Mouse (Mus musculus): Measurements from ENCODE around the gene Apc2. TPM values are rescaled to one million over a fixed set of nuclear protein-coding genes. Genes with fewer than 3 reads are reported as not detected.
A peak's percentile ranks its signal among the peaks of the same experiment; 100 is the strongest.

Apc2 gene
- polyA plus RNA-seq, 1 experiment from 2014 or later: 144 TPM

DNA sequence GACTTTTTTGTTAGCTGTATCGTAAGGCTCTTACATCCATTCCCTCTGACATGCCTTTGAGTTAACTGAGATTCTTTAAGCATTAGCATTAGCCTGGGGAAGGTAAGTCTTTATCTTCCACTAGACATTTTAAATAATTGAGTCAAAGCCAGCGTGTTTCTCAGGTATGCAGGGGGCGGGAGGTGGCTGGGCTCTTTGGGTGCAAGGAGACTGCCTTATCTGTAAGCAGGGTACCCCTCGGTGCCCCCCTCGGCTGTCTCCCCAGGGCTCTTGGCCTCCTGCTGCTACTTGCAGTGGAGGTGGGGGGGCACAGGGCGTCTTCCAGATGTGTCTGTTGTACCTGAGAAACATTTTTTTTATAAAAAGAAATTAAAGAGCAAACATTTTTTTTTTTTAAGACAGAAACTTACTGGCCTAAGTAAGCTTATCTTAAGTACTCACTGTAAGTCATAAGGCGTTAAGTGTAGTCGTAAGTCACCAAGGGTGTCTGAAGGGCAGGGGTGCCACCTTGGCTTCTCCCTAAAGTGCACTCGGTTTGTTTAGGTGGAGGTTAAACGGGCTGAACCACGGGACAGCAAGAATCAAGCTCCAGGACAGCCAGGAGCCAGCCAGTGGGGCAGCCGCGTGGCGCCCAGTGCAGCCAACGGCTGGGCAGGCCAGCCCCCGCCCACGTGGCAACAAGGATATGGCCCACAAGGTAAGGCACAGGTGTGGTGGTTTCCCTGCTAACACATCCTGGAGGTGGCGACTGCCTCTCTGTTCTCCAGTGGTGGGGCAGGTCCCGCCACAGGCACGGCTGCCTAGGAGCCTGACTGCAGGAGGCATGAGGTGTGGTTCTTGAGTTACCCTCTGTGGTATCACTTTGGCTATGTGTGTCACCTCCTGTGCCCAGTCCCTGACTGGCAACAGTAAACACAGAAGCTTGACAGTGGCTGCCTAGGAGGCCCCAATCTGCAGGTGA lies 13.0 kb upstream of the Apc2 start:
- no peaks in the 10 kb centered on the region for H3K27me3 ChIP-seq (replicated peaks)
- H3K4me1 ChIP-seq: peaks cover 9% of the 10 kb centered on the region
- H3K36me3 ChIP-seq: peaks cover 90% of the 10 kb centered on the region
- H3K4me3 ChIP-seq (replicated peaks): no peak overlapping the region
- 90% methylated on average over 20 of the region's 20 CpGs for WGBS
- H3K4me2 ChIP-seq: no peak overlapping the region
- H3K9ac ChIP-seq (replicated peaks): no peak overlapping the region
- no peak for ATAC-seq (ENCODE audit: low FRiP score)
- H3K9me3 ChIP-seq (replicated peaks): no peaks in the 10 kb centered on the region
- no peak overlapping the region for H3K27ac ChIP-seq (replicated peaks)

DNA sequence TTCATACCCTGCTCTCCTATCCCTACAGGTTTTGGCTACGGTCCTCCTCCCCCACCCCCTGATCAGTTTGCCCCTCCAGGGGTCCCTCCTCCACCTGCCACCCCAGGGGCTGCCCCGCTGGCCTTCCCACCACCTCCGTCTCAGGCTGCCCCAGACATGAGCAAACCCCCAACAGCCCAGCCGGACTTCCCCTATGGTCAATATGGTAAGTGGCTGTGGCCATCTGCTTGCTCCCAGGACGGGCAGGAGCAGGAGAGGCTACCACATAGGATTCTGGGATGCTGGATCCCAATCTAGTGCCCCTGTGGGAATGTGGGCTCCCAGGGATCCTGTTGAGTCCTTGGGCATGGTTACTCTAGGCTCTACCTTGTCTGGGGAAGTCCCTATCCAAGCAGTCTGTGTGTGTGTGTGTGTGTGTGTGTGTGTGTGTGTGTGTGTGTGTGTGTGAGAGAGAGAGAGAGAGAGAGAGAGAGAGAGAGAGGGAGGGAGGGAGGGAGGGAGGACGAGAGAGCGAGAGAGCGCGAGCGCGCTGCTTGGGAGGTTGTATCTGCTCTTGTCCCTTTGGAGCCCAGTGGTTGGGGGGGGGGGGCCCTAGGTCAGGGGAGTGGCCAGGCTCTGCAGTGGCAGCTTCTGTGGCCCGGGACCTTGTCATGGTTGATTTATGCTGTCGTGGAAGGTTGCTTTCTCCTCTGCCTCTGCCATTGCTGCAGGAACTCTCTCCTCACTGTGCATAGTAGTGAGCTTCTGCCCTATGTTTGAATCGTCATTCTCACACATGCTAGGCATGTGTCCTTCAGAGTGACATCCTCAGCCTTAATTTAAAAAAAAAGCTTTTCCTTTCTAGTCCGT lies 10.3 kb upstream of the Apc2 start:
- H3K9ac ChIP-seq (replicated peaks): no peak overlapping the region
- H3K4me3 ChIP-seq (replicated peaks): no peak overlapping the region
- ATAC-seq (ENCODE audit: low FRiP score): no peak
- WGBS: 73% methylated on average over 14 of the region's 15 CpGs
- H3K27me3 ChIP-seq (replicated peaks): no peaks in the 10 kb centered on the region
- no peak overlapping the region for H3K4me2 ChIP-seq
- no peaks in the 10 kb centered on the region for H3K9me3 ChIP-seq (replicated peaks)
- peaks cover 9% of the 10 kb centered on the region for H3K4me1 ChIP-seq
- peaks cover 70% of the 10 kb centered on the region for H3K36me3 ChIP-seq
- no peak overlapping the region for H3K27ac ChIP-seq (replicated peaks)

DNA sequence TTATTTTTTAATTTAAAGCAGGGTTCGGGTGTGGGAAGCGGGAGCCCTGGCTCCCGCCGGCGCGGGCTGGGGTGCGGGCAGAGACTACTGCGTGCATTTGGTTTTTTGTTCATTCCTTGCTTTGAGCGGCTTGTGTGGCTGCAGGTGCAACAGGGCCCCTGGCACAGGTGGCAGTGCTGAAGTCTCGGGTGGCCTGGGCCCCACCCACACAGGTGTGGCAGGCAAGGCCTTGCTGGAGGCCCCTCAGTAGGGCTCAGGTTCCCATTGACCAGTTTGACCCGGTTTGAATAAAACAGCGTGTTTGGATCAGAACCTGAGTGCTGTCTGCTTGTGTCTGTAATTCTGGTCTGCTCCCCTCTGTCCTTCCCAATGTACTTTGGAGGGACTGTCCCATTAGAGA lies 7.7 kb upstream of the Apc2 start:
- Histone ChIP-seq H3K27me3 (replicated peaks) (no peaks in the 10 kb centered on the region), H3K4me1 (peaks cover 8% of the 10 kb centered on the region), H3K9ac (replicated peaks) (no peak overlapping the region), H3K9me3 (replicated peaks) (no peaks in the 10 kb centered on the region), H3K4me3 (replicated peaks) (no peak overlapping the region), H3K36me3 (peaks cover 45% of the 10 kb centered on the region), H3K27ac (replicated peaks) (no peak overlapping the region), H3K4me2 (no peak overlapping the region)
- 93% methylated on average over 12 of the region's 12 CpGs for WGBS
- ATAC-seq (ENCODE audit: low FRiP score): no peak

DNA sequence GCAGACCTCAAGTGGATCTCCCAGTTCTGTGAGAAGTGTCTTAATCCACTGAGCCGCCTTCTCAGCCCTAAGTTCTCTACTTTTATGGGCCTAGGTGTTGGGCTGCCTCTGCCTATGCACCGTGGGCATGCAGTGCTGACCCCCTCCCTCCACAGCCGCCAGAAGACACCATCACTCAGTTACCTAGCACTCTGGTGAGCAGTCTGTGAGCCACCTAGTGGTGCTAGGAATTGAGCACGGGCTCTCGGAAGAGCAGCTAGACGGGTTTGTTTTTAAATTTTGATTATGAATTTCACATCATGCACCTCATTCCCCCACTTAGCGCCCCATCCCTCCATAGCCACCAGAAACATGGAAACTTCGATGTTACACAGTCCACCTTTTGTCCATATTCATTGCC lies 7.1 kb upstream of the Apc2 start:
- H3K4me2 ChIP-seq: no peak overlapping the region
- no peak overlapping the region for H3K4me3 ChIP-seq (replicated peaks)
- H3K9me3 ChIP-seq (replicated peaks): no peaks in the 10 kb centered on the region
- no peak for ATAC-seq (ENCODE audit: low FRiP score)
- WGBS: 74% methylated on average over 8 of the region's 8 CpGs
- H3K4me1 ChIP-seq: peaks cover 14% of the 10 kb centered on the region
- peaks cover 40% of the 10 kb centered on the region for H3K36me3 ChIP-seq
- no peak overlapping the region for H3K27ac ChIP-seq (replicated peaks)
- no peaks in the 10 kb centered on the region for H3K27me3 ChIP-seq (replicated peaks)
- H3K9ac ChIP-seq (replicated peaks): no peak overlapping the region

DNA sequence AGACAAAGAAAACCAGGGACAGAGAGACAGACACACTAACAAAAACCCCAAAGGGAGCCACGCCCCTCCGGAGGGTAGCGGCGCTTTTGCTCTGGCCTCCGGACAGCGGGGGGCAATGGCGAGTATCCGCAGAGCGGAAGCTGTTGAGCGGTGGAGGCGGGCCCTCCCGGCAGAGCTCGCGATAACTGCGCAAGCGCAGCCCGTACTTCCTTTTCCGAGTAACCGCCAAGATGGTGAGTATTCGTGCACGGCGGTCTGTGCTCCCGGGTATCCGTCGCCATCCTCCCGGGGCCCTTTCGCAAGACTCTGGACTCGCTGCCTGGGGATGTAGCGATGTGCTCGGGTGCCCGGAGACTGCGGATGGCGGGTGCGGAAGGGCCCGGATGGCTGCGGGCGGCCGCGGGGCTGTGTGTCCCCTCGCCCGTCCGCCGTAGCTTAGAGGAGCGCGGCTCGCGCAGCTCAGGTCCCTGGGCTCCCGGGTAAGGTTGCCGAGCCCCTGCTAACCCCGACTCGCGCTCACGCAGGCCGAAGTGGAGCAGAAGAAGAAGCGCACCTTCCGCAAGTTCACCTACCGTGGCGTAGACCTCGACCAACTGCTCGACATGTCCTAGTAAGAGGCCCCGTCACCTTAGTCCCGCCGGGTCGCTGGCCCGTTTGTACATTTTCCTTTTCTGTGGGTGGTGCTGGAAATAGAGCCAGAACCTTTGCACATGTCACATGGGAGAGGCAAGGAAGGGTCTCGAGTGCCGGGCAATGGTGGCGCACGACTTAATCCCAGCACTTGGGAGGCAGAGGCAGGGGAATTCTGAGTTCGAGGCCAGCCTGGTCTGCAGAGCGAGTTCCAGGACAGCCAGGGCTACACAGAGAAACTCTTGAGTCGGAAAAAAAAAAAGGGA lies 3.3 kb upstream of the Apc2 start, which contains the start of gene Rps15:
Rps15 (plus strand) TSS at position 203 of the 896 bp plus-strand sequence.
- Histone ChIP-seq H3K4me2 (peak within 1 kb of the TSS; percentile 82), H3K4me1 (peaks cover 52% of the 10 kb centered on the region), H3K27me3 (replicated peaks) (no peaks in the 10 kb centered on the region), H3K27ac (replicated peaks) (peak within 1 kb of the TSS; percentile 94), H3K36me3 (peaks cover 22% of the 10 kb centered on the region), H3K4me3 (replicated peaks) (peak within 1 kb of the TSS; percentile 88), H3K9me3 (replicated peaks) (no peaks in the 10 kb centered on the region), H3K9ac (replicated peaks) (peak within 1 kb of the TSS; percentile 95)
- WGBS: under 1% methylated on average over 72 of the region's 72 CpGs
- ATAC-seq (ENCODE audit: low FRiP score): peak; percentile 77

DNA sequence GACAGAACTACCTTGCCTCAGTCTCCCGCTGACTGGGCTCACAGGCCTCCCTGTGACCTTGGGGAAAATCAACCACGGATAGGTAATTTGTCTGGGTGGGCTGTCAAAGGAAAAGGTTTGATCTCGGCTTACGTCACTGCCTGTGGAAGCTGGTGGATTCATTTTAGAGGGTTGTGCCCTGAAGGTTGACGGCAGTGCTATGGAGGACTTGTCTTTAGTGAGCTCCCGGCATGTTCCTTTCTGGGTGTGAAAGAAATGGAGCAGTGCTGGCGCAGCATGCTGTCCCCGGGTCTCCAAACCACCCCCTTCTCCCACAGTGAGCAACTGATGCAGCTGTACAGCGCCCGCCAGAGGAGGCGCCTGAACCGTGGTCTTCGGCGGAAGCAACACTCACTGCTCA lies 2.5 kb upstream of the Apc2 start:
- 27% methylated on average over 14 of the region's 14 CpGs for WGBS
- peak overlapping the region; percentile 94; the same call in 1 of the 2 replicates for H3K27ac ChIP-seq (replicated peaks)
- no peaks in the 10 kb centered on the region for H3K27me3 ChIP-seq (replicated peaks)
- peak overlapping the region; percentile 82 for H3K4me2 ChIP-seq
- H3K9ac ChIP-seq (replicated peaks): peak overlapping the region; percentile 95
- peaks cover 60% of the 10 kb centered on the region for H3K4me1 ChIP-seq
- no peak for ATAC-seq (ENCODE audit: low FRiP score)
- peak overlapping the region; percentile 88 for H3K4me3 ChIP-seq (replicated peaks)
- H3K9me3 ChIP-seq (replicated peaks): no peaks in the 10 kb centered on the region
- peaks cover 16% of the 10 kb centered on the region for H3K36me3 ChIP-seq

DNA sequence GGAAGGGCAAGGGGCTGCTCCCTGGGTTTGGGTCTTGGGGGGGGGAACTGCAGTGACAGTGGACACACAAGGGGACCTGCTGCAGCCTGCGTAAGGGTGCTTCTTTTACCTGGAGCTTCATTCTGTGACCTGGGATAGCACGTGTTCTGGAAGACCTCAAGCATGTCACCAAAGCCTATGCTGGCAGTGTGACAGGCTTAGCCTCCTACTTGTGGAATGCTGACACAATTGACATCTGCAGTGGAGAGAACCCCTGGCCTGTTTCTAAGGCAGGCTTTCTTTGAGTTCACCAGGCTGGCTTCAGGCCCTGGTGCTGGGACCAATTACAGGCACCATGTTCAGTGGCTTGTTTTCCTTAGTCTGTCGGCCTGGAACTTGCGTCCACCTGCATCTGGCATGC lies 1.5 kb upstream of the Apc2 start:
- ATAC-seq (ENCODE audit: low FRiP score): no peak
- Histone ChIP-seq H3K27me3 (replicated peaks) (no peaks in the 10 kb centered on the region), H3K4me2 (0 out of 2 replicates have a peak overlapping the region, but pooled peaks have one; percentile 82), H3K4me1 (peaks cover 67% of the 10 kb centered on the region), H3K27ac (replicated peaks) (no peak overlapping the region), H3K9ac (replicated peaks) (no peak overlapping the region), H3K9me3 (replicated peaks) (no peaks in the 10 kb centered on the region), H3K4me3 (replicated peaks) (0 out of 2 replicates have a peak overlapping the region, but pooled peaks have one; percentile 88), H3K36me3 (peaks cover 15% of the 10 kb centered on the region)
- WGBS: 81% methylated on average over 4 of the region's 4 CpGs

DNA sequence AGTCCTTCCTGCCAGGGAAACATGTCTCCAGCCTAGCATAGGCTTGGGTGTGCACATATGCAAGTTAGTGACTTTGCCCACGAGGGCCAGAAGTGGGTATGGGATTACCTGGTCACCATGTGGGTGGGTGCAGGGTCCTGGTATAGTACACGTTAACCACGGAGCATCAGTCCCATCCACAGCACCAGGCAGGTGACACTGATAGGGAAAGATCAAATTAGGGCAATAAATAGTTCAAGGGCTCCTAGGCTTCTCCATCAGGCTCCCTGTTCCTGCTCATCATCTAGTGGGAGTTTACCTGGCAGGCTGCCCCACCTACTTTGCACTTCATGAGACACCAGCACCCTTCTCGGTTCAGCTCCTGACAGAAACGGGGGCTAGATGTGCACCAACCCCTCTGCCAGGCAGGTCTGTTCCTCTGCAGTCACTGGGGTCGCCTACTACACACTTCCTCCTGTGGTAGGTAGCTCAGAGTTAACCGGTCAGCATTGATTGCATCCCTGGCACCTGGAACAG lies 931 bp upstream of the Apc2 start:
- ATAC-seq (ENCODE audit: low FRiP score): no peak

DNA sequence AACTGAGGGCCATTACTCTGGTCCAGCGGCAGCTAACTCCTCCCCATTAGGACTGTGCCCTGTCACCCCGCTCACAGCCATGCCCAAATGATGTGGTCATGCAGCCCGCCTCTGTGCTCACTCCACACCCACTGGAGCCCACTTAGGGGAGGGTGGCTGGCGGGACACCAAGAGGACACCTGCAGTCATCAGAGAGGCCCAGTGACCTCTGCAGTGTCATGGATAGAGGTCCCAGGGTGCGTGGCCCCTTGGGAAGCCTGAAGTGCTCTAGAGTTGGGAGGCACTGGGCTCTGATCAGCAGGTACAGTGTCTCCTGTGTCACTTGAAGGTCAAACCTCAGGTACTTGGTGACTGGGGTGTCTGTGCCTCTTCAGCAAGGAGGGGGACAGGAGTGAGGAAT lies 1.0 kb downstream of the Apc2 start:
- Histone ChIP-seq H3K27ac (replicated peaks) (peak overlapping the region; percentile 95), H3K27me3 (replicated peaks) (no peaks in the 10 kb centered on the region), H3K9me3 (replicated peaks) (no peaks in the 10 kb centered on the region), H3K9ac (replicated peaks) (peak overlapping the region; percentile 58), H3K4me1 (peaks cover 86% of the 10 kb centered on the region), H3K4me3 (replicated peaks) (peak overlapping the region; percentile 47), H3K4me2 (peak overlapping the region; percentile 85), H3K36me3 (peaks cover 15% of the 10 kb centered on the region)
- 74% methylated on average over 5 of the region's 5 CpGs for WGBS
- ATAC-seq (ENCODE audit: low FRiP score): no peak

More for the DNA sequence above, 931 bp upstream of the Apc2 start:
- peak overlapping the region; percentile 93 for H3K27ac ChIP-seq (replicated peaks)
- H3K4me1 ChIP-seq: peaks cover 70% of the 10 kb centered on the region
- H3K4me2 ChIP-seq: 0 out of 2 replicates have a peak overlapping the region, but pooled peaks have one; percentile 85
- H3K27me3 ChIP-seq (replicated peaks): no peaks in the 10 kb centered on the region
- peaks cover 15% of the 10 kb centered on the region for H3K36me3 ChIP-seq
- no peaks in the 10 kb centered on the region for H3K9me3 ChIP-seq (replicated peaks)
- H3K4me3 ChIP-seq (replicated peaks): no peak overlapping the region
- peak overlapping the region; percentile 29; the same call in 1 of the 2 replicates for H3K9ac ChIP-seq (replicated peaks)
- 50% methylated on average over 7 of the region's 7 CpGs for WGBS

DNA sequence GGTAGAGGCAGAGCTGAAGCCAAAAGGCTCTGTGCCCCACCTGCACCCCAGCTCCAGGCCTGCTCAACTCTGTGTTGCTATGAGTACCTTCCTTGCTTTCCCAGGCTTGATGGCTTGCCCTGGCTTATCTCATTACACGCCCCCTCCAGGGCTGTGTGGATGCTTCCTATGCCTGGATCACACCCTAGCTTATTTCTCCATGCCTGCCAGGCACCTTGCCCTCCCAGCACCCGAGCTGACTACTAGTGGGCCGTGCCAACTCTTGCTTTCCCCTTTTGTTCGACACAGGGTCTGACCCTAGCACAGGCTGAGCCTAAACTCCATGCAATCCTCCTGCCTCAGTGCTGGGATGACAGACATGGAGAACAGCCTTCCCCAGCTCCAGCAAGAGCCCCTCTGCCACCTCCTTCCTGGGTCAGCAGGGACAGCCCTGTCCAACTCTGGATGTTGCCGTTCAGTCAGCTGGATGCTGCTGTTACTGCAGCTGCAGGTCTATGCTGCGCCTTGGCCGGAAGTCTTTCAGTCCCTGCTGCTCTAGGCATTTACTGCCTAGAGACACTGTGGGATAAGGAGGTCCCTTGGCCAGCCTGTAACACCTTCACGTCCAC lies 1.9 kb downstream of the Apc2 start:
- H3K4me2 ChIP-seq: peak overlapping the region; percentile 85
- H3K9me3 ChIP-seq (replicated peaks): no peaks in the 10 kb centered on the region
- no peak overlapping the region for H3K4me3 ChIP-seq (replicated peaks)
- H3K27ac ChIP-seq (replicated peaks): peak overlapping the region; percentile 95
- no peak for ATAC-seq (ENCODE audit: low FRiP score)
- peak overlapping the region; percentile 58 for H3K9ac ChIP-seq (replicated peaks)
- peaks cover 90% of the 10 kb centered on the region for H3K4me1 ChIP-seq
- H3K27me3 ChIP-seq (replicated peaks): no peaks in the 10 kb centered on the region
- WGBS: 69% methylated on average over 8 of the region's 8 CpGs
- peaks cover 20% of the 10 kb centered on the region for H3K36me3 ChIP-seq
